Mouse (Mus musculus) ovary, postnatal 10 days (tissue): ENCODE results near the gene Gss.
A peak's percentile ranks its signal among the peaks of the same experiment; 100 is the strongest.

Experiments
- DNase-seq: peaks from one replicate; pipeline ENCODE4 v3.0.0; 2022; ENCODE audit warnings: low spot score

The Gss gene

DNA sequence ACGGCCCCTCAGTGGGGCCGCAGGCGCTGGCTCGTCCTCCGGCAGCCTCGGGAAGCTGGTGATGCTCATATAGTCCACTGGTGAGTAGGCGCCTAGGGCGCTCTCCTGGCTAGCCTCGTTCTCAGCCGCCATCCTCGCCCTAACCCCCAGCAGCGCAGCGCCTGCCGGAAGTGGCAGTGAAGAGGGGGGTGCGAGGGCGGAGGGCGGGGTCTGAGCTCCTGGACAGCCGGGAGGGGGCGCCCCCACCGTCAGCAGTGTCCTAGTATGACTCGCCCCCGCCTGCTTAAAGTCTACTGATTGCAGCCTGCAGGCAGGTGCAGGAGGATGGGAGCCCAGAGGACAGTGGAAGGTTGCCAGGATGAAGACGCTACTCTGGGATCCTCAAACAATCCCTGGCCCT is 77.9 kb downstream of the Gss start:
- DNase-seq: peak; percentile 38

DNA sequence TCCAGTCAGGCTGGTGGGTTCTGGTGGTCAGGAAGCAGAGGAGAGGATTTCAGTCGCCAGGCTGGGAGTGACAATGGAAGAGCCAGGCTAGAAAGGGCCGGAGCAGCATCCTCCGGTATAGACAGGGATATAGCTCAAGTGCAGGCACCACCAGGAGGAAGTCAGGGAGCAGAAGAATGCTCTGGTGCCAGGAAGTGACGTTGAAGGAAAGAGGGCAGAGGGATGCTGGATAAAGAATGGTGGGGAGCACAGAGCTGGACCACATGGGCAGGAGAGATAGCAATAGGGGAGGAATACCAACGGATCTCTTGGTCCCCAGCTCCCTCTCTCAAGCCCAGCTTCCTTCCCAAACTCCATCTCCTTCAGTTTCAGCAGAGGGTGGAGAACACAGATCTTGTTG is 79.1 kb downstream of the Gss start:
- no peak for DNase-seq
